Mouse (Mus musculus) left cerebral cortex, adult 18-20 months (tissue): ENCODE measurements around the gene Ankrd54. TPM values are rescaled to one million over a fixed set of nuclear protein-coding genes. Genes with fewer than 3 reads are reported as not detected.

ENCODE experiments used
- DNase-seq, 2 experiments: peaks; one replicate each; pipeline ENCODE4 v3.0.0; 2021 to 2022; ENCODE audit warnings: low spot score in 2 of 2, mixed read lengths in 1 of 2
- total RNA-seq, 2 experiments: library from RNA; stranded (reverse); gene quantifications; 2 replicates each; pipeline ENCODE4 v1.2.3; 2021

Gene Ankrd54
- total RNA-seq, 2 experiments from 2014 or later = 17.8 to 24.9 TPM

- DNase-seq = no peak
Measured at GRCm38 (mm10) chr15:79079567-79079966, 16.9 kb upstream of the Ankrd54 start.

DNA sequence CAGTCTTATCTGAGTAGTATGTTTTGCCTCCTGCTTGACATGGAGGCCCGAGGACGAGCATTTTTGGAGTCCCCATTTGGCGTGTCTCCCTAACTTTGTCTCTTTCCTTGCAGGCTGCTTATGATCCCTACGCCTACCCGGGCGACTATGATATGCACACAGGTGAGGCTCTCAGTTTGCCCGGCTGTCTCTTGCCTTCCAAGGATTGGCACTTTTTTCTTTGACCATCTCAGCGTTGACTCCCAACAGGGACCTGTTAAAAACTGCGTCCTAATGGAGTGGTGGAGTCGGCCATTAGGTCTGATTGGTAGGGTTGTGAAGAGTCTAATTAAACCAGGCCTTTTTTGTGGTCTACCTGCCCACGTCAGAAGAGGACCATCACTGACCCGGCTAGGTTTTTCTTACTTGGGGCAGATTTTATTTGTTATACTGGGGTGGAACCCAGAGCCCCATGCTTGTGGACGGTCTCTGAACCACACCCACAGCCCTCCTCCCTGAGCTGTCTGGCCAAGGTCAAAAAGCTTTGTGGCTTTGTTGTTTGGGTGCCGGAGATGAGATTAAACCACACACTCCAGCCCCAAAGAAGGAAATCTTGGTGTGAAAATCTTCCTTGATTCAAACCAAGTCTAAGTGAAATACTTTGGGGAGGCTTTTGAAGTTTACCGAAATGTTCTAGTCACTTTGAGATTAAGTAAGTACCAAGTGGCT lies 13.1 kb upstream of the Ankrd54 start:
- DNase-seq = no peak

GRCm38 (mm10) chr15:79074913-79075532 lies 12.3 kb upstream of the Ankrd54 start, which contains the start of gene Eif3l:
TSS of gene Eif3l (plus strand) at chr15:79075179.
- DNase-seq = peak; percentile 88 to 90

DNA sequence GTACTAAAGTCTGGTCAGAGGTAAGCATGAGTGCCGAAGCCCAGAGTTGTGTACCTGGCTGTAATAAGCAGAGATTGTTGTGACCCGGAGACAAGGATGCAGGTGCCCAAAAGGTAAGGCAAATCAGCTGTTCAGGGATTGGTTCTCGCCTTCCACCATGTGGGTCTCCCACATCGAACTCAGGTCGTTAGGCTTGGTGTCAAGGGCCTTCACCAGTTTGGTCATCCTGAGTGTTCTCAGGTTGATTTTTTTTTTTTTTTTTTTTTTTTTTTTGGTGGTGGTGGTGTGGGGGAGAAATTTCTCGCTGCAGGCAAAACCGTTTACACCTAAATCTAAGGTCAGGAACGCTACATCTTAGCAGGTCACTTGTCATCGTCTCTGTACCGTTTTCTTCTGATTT lies 11.8 kb upstream of the Ankrd54 start:
- DNase-seq = no peak

GRCm38 (mm10) chr15:79073752-79074151 lies 11.1 kb upstream of the Ankrd54 start:
- DNase-seq = no peak

- peak; percentile 30 to 39 for DNase-seq
Measured at GRCm38 (mm10) chr15:79071117-79072039, 8.7 kb upstream of the Ankrd54 start.

DNA sequence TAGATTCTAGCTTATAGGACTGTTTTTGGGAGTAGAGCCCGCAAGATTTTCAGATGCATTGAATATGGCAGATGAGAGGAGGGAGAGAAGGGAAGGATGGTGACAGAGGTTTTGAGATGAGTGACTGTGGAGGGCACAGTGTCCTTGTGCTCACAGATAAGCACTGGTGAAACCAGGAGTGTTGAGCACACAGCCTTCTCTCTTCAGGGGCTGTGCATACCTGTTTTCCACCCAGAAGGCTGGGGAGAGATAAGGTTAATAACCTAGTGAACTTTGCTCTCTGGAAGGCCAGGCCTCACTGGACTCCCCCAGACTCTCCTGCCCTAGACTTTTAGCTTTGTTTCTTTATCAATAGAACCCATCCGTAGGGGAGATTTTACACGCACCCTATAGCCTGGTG lies 5.7 kb upstream of the Ankrd54 start:
- DNase-seq = no peak

DNA sequence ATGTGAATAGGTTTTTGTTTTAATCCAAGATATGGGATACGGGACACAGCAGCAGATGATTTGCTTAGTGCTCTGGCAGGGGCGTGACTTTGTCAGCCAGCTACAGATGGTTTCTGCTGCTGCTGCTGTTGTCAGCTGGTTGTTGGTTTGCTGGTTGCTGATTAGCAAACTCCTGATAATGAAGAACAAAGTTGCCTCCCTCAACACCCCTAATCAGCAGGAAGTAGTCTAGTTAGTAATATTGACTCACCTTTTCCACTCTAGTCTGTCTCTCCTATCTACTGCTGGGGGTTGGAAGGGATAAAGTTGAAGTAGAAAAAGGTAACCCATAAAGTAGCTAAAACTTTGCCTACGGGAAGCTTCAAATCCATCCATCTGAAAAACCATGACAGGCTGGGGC lies 4.9 kb upstream of the Ankrd54 start:
- no peak for DNase-seq

DNA sequence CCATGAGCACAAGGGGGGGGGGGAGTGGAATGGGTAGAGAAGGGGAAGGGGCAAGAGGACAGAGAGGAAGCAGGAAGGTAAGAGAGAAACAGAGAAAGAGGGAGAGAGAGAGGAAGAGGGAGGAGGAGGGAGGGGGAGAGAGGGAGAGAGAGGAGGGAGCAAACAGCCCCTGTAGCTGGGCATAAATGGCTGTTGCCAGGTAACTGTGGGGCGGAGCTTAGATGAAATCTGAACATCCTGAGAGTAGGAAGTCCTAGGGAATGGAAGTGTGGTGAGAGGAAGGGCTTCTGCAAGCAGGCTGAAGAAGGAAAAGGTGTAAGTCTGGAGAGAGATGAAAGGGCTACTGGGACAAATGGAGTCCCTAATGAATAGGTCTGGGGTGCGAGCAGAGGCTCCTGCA lies 3.6 kb upstream of the Ankrd54 start:
- no peak for DNase-seq

DNA sequence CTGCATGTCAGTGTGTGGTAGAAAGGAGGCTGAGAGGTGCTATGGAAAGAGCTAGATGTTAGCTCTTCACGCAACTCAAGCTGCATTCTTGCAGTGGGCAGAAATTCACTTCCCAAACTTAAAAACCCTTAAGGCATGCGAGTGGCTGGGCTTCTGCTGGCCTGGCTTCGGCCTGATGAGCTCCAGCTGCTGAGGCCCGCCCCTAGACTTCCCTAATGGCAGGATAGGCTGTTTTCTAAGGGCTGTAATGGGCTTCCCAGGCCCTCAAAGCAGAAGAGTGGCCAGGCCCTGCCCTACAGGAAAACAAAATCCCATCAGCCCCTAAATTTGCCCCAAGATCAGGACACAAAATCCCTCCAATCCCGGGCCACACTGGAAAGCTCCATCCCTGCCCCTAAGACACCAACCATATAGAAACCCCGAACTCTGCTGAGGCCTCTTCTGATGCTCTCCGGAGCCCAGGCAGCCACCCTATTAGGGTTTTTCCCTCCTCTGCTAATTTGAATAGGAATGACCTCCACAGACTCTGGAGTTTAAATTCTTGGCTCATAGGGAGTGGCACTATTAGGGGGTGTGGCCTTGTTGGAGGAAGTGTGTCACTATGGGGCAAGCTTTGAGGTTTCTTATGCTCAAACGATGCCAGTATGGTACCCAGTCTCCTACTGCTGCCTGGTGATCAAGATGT lies 2.5 kb upstream of the Ankrd54 start:
- no peak for DNase-seq

DNA sequence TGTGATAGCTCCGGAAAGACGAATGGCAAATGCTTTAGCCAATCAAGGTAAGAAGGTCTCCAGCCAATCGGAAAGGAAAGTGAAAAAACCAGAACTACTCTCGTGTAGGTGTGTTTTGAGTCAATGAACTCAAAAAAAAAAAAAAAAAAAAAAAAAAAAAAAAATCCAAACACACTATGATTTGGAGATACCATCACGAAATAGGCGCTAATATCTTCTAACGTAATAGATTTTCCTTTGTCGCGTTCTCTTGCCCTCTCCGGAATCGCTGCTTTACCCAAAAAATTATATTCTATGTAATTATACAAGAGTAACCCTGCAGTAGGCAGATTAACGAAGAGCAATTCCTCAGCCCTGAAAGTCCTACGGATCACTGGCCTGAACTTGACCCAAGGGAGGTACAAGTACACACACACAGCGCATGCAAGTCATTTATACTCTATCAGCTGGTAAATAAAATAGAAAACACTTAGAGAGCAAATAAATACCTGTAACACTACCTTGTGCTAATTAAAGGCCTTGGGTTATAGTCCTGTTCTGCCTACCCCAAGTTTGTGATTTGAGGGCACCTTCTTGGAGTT lies 557 bp upstream of the Ankrd54 start:
- no peak for DNase-seq

DNA sequence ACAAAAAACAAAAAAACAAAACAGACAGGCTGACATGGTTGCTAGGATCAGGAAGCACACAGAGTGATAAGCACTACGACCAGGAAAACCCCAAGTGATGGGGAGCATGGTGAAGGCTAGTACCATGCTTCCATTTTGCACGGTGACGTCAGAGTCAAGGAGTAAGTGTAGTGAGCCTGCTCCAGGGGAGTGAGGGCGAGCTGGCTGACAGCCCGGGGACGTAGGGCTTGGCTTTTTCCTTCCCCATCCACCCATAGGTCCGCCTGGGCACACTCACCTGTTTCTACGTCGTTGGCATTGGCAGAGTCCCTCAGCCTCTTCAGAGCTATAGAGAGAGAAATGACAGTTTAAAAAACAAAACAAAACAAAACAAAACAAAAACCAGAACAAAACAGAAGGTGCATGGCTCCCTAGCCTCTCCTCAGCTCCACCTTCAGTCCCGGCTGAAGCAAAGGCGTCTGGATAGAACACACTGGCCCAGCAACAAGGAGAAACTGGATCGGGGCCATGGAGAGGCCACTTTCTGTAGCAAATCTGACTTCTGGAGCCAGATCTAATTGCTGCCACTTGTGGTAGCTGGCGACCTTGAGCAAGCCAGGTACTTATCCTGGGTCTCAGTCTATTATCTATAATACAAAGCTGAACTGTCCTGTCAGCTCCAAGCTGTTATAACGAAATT lies 1.7 kb downstream of the Ankrd54 start:
- no peak for DNase-seq

DNA sequence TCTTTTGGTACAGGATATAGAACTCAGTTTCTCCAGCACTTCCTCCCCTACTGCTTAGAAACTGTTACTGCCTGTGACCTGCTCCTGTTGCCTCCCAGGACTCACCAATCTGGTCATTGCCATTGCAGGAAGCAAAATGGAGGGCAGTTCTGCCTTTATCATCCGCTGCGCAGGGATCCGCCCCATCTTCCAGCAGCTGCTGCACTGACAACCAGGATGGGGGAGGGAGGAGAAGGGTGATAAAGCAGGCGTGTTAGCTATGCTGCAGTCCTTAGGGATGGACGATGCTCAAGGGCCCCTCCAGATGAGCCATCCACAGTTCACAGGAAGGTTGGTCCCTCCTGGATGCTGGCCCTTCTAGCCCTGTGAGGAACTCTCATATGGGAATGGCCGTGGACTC lies 4.8 kb downstream of the Ankrd54 start:
- DNase-seq = no peak

DNA sequence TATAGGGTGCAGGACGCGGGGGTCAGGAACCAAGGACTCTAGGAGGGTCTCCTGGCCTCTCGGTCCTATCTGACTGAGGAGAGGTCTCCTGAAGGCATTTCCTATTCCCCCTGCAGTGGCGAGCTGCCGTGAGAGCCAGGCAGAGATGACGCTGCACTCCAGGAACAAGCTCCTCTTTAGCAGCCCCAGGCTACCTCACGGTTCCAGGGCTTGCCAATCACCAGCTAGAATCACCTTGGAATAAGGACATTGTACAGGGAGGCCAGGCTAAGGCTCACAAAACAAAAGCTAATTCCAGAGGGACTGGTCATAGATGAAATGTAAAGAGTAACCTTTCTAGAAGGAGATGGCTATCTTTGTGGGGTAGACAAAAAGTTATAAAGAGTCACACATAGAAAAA lies 6.1 kb downstream of the Ankrd54 start:
- DNase-seq = no peak

DNA sequence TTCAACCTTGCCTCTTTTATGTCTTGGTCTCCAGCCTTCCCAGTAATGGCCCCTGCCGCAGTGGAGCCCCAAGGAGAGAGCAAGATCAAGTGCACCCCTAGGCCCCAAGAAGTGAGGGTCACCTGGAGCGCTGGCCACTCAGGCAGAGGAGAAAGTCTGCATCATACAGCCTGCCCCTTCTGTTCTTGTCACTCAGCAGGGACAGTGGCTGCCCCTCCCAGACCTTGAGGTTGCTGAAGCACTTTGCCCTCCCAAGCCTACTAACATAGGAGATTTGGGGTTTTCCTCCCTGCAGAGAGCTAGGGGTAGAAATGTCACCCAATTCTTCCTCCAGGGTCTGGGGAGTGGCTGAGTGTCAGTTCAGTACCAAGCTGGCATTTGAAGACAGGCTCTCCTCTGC lies 10.3 kb downstream of the Ankrd54 start:
- no peak for DNase-seq

GRCm38 (mm10) chr15:79051461-79052360 lies 11.0 kb downstream of the Ankrd54 start:
- DNase-seq = no peak

- DNase-seq = no peak
Measured at GRCm38 (mm10) chr15:79050964-79051363, 11.7 kb downstream of the Ankrd54 start.

DNA sequence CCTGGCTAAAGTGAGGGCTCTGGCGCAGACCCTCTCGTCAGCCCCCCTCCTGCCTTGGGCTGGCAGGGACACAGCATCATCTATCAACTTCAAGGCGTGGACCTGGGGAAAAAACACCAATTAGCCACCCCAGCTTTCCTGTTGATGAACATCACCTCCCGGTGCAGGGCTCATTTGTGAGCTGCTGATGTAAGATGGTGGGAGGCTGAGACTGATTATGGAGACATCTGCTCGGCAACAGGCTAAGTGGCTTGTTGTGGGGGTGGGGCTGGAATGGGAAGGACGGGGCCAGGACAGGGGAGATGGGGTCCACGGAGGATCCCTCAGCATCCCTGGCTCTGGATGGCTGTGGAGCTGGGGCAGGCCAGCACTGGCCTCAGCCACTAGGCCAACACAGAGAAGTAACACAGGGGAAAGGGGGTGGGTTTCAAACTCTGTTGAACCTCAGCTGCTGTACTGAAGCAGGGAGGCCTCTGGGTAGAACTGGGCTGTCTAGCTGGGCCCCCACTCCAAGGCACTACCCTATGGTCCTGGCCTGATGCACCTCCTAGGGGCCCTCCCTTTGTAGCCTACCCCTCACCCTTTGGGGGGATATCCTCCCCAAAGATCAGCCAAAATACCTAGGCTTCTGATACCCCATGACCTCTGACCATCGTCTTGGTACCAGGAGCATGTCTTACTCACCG lies 12.4 kb downstream of the Ankrd54 start:
- no peak for DNase-seq

DNA sequence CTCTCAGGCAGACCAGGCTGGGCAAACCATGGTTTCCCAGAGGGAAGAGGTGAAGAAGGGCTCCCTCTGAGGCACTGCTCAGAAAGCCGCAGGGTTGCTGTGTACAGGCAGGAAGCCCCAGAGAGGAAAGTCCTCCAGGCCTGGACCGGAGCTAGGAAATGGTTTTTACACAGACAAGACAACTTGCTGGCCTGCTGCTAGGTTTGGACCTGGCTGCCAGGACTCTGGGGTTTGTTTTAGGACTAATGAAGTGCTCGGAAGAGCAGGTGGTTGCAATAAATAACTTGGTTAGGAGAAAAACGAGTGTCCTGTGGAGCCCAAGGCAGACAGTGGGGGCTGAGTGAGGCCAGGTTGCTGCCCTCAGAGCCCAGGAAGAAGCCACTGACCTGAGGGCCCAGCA lies 14.5 kb downstream of the Ankrd54 start:
- no peak for DNase-seq
